Mouse (Mus musculus): ENCODE results near the gene Sbno2.

DNA sequence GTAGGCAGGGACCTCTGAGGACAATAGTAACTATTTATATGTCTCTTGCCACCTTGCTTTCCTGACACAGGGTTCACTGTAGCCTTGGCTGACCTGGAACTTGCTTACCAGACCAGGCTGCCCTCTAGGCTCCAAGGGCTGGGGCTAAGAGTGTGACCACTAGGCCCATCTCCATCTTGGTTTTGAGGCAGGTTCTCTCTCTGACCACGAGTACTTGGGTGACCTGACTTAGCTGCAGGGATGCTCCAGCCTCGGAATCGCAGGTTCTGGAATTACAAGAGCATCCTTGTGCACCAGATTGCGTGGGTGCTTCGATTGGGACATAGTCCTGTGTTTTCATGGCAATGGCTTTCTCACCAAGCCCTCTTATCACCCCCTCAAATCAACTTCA is 53.0 kb downstream of the Sbno2 start:
- TF ChIP-seq CTCF (IDR thresholded peaks at IDR 0.05; ENCODE audit: low read depth) = no peak
- TF ChIP-seq EP300 (optimal IDR thresholded peaks at IDR 0.05) = no peak

Data from stomach, postnatal 0 days (tissue).